Mouse (Mus musculus) cerebellum, adult (tissue): ENCODE measurements at regions not wholly inside any gene's neighbourhood (a gene's known extent, or its start where the extent isn't known, plus 50 kb on each side); places are given as distances from the start of the nearest gene placed in this dataset.

Source experiments
- ATAC-seq: cut with Nextera tagmentation; 2 replicates; pipeline ENCODE4 v1.9.2; 2017; ENCODE audit warnings: mild to moderate bottlenecking, moderate library complexity, mixed read lengths; ENCODE audit not compliant: insufficient number of reproducible peaks, low FRiP score, low TSS enrichment

DNA sequence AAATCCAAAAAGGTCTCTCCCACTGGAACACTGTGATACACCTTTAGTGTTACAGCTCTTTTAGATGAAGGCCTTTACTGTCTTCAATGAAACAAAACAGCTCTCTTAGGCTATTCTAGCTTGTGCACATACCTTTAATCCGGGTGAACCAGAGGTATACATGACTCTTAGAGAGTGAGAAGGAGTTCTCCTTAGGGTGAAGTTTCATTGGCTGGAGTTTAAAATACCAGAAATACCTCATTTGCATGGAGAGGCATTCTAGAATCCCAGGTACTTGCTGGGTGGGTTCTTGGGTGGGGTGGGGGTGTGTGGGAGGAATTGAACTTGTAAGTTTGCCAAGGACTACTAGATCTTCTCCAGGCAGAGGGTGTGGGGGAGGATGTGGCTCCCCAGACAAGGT is 173.3 kb downstream of the Zfp365 start:
- ATAC-seq = no peak

- no peak for ATAC-seq
Observed at GRCm38 (mm10) chr10:67736636-67737035, 175.8 kb downstream of the Zfp365 start.

DNA sequence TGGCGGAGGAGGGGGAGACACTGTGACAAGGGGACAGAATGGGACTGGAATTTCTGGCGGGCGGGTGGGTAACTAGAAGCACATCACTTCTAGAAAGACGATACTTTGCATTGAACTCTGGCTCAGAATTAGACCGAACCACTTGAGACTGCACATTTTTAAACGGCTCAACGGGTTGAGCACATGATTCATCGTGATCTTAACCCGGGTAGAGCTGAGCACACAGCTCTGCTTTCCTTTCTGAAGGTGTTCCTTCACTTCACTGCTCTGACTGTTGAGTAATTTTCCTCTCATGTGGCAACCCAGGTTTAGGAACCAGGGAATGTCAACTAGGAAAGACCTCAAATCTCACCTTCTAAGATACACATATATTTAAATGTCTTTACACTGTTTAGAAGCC is 180.9 kb downstream of the Zfp365 start:
- no peak for ATAC-seq

DNA sequence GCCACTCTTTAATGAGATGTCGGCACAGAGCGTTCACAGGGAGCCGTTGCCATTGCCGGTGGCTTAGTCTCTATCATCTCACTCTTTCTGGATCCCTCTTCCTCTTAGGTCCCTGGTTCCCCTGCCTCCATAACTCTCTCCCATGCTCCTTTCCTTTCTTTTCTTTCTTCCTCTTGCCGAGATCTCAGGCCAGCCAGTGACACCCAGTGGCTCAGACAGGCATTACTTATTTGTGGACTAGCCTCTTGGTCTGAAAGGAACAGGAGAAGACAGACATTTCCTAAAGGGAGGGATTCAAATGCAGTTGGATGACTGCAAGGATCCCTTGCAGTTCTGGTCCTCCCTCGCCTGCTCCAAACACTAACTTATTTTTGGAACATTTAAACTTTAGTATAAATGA is 180.5 kb upstream of the Ado start:
- peak; percentile 69; the same call in 1 of the 2 replicates for ATAC-seq

GRCm38 (mm10) chr10:67727580-67727979 is 178.8 kb upstream of the Ado start:
- no peak for ATAC-seq

GRCm38 (mm10) chr10:67726796-67727195 is 178.0 kb upstream of the Ado start:
- ATAC-seq = no peak

- no peak for ATAC-seq
Observed at GRCm38 (mm10) chr10:67726351-67726750, 177.6 kb upstream of the Ado start.

GRCm38 (mm10) chr10:67721787-67722186 is 173.0 kb upstream of the Ado start:
- no peak for ATAC-seq

- ATAC-seq = no peak
Observed at GRCm38 (mm10) chr10:67717506-67717905, 168.8 kb upstream of the Ado start.

DNA sequence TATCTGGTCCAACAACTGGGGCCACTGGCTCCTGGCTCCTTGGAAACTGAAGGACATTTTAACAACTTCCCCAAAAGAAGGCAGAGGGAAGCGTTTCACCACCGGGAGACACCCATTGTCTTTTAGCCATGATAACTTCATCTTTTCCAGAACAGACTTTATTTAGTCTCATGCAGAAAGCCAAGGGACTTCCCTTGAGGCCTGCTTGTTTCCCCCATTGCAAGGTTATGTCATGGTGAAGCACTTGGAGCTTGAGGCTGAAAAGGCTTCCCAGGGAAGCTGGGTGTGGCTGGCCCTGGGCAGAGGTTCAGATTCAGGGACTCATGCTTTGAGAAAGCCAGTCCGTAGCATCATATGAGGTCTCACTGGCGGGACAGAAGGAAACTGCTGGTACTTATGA is 166.3 kb upstream of the Ado start:
- no peak for ATAC-seq

DNA sequence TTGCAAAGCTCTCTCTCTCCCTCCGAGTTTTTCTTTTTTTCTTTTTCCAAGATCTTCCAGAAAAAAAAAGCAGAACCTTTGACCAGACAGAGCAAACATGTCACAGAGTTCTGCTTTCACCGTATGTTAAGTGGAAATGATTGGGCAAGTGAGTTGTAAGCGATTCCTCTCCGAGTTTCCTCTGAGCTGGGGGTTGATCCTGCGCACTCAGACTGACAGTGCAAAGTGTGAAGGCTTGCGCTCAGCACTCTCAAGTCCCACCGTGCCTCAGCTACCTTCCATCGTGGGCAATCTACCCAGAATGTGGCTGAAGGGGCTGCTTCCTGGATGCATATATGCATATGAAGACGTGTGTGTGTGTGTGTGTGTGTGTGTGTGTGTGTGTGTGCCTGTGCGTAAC is 164.3 kb upstream of the Ado start:
- ATAC-seq = no peak

DNA sequence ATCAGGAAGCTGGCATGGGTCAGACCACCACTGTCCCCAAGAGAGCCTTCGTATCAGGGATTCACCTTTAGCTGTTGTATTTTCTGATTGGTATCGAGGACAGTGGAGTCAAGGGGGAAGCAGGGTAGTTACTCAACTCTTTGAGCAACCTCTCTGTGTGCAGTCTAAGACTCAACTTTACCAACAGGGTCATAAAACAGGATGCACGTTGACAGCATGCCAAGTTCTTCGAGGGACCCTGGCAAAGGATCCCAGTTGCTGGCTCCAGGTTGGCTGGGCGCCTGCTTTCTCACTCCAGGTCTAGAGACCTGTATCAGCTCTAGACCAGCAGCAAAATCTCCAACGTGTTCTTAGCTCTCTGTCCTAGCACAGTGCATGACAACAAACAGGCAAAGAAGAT is 163.9 kb upstream of the Ado start:
- ATAC-seq = no peak

GRCm38 (mm10) chr10:67711961-67712360 is 163.2 kb upstream of the Ado start:
- no peak for ATAC-seq

GRCm38 (mm10) chr10:67706436-67706835 is 157.7 kb upstream of the Ado start:
- no peak for ATAC-seq

DNA sequence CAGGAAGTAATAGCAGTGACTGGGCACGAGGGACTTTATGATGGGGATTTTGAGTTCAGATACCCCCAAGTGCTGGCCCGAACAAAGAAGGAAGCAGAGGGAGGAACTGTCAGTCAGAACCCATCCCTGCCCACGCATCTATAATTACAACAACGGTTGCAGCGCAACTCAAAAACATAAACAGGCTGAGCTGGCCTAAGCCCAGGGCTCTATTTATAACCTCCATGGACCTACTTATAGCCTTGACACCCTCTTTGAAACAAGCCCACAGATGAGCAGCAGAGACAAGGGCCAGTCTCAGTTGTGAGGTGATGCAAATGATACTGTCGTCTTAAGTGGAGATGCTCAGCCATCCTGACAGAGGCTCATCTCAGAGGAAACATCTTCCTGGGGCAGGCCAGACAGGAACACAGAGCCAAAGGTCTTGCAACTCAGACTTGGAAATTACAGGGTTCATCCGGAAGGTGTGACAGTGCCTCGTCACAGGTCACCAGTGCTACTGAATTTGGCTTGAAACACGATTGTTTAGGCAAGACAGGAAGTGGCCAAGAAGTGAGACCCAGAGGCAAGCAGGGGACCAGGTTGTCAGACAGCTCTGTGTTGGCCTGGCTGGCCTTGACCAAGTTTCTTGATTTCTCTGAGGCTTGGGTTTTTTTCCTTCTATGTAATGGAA is 154.2 kb upstream of the Ado start:
- ATAC-seq = no peak

GRCm38 (mm10) chr10:67697401-67698195 is 148.8 kb upstream of the Ado start:
- ATAC-seq = no peak

GRCm38 (mm10) chr10:67695891-67696853 is 147.4 kb upstream of the Ado start:
- no peak for ATAC-seq

GRCm38 (mm10) chr10:67694751-67695150 is 146.0 kb upstream of the Ado start:
- ATAC-seq = no peak

- no peak for ATAC-seq
Observed at GRCm38 (mm10) chr10:67693586-67693985, 144.8 kb upstream of the Ado start.

DNA sequence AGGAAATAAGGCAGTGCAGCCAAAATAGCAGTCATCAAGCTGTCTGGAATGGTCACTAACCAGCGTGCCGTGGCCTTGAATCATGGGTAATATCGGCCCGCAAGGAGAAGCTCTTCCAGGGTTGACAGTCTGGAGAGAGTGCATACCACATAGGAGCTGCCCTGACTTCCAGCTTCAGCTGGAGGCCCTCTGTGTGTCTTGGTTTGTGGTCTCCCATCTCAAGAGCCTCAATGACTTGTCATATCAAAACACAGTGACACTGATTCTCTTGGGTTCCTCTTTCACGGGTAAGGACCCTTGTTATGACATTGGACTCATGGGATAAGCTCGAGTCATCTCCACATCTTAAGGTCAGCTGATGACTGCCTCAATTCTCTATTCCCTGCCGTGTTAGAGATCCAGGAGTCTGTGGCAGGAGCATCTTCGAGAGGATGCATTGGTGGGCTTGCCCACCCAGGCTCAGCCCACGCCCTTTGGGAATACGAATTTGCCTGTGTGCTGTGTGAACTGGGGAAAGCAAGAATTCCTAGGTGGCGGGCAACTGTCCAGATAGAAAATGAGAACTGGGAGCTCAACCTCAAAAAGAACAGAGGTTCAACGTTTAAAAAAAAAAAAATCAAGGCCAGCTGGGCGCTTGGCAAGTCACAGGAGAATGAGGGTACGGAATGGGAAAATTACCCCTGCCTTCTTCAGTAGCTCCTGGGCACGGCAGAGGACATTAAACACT is 141.4 kb upstream of the Ado start:
- no peak for ATAC-seq
